Mouse (Mus musculus) right cerebral cortex, postnatal 10 days (tissue): ENCODE measurements around the gene Limk1.

Experiments used
- DNase-seq, 2 experiments: peaks; one replicate each; pipeline ENCODE4 v3.0.0; 2021; ENCODE audit warnings: low spot score in 2 of 2

Limk1 gene

GRCm38 (mm10) chr5:134688086-134688717 lies at the start of gene Limk1:
Gene Limk1 (minus strand): TSS chr5:134688598.
- no peak for DNase-seq

GRCm38 (mm10) chr5:134734920-134735319 lies 46.5 kb upstream of the Limk1 start:
- no peak for DNase-seq

GRCm38 (mm10) chr5:134734072-134734471 lies 45.7 kb upstream of the Limk1 start:
- no peak for DNase-seq

- DNase-seq, result no peak
These were observed 44.8 kb upstream of the Limk1 start for GRCm38 (mm10) chr5:134733241-134733640.

DNA sequence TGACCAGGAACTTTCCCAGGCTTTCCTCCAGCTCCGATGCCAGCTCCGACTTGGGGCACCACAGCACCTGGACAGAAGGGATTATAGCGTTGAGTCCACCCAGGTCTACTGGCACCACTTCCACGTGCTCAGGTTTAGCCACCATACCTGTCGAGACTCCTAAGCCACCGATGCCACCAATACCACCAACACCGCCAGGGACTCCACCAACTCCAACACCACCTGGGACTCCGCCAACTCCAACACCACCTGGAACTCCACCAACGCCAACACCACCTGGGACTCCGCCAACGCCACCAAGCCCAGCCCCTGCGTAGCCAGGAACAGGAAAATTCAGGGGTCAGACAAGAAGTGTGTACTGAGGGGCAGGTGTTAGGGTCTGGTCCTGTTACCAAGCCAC lies 40.7 kb upstream of the Limk1 start:
- no peak for DNase-seq

DNA sequence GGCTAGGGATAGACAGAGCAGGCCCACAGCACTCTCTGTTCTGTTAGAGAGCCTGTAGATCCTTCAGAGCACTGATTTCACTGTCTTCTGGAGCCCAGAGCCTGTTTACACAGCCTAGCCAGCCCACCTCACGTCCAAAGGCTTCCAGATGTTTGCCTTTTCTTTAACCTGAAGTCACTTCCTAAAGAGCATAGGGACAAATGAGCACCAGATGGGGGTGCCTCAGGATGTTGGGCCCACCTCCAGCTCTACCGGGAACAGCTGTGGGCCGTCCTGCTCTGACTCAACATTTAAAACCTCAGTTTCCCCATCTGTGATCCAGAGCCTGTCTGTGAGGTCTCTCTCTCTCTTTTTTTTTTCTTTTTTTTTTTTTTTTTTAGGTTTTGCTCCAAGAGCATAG lies 40.1 kb upstream of the Limk1 start:
- DNase-seq, result no peak

GRCm38 (mm10) chr5:134727001-134727639 lies 38.7 kb upstream of the Limk1 start:
- no peak for DNase-seq

DNA sequence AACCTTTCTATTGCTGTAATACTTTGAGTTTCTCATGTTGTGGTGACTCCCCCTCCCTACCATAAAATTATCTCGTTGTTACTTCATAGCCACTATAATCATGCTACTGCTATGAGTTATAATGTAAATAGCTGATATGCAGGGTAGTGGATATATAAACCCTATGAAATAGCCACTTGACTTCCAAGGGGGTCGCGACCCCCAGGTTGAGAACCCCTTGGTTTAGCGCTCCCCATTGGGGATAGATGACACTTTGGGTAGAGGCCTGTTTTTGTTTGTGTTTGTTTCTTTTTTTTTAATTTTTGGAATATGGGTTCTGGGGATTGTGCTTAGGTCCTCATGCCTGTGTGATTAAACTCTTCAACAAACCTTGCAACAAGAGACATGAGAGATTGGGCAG lies 36.9 kb upstream of the Limk1 start:
- no peak for DNase-seq

GRCm38 (mm10) chr5:134720058-134720457 lies 31.7 kb upstream of the Limk1 start:
- DNase-seq, result no peak

- no peak for DNase-seq
These were observed 22.7 kb upstream of the Limk1 start for GRCm38 (mm10) chr5:134711076-134711475.

DNA sequence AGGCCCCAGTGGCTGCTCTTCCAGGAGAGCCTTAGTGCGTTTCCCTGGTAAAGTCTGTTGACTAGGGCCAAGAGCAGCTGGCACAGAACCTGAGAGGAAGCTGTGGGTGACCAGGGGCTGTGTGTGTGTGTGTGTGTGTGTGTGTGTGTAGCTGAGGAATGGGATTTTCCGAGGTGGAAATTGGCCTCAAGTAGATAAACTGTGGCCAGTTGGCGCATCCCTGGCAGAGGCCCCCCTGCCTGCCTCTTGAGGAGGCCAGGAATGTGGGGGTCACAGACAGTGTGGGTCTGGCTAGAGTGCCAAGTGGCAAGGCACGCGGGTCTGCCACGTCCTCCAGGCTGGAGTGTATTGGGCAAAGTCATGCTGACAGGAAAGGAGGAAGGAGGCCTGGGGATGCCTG lies 20.9 kb upstream of the Limk1 start:
- DNase-seq, result peak in 1 of 2 experiments; percentile 34

- DNase-seq, result peak; percentile 53 to 71
These were observed 15.8 kb upstream of the Limk1 start for GRCm38 (mm10) chr5:134704157-134704556.

DNA sequence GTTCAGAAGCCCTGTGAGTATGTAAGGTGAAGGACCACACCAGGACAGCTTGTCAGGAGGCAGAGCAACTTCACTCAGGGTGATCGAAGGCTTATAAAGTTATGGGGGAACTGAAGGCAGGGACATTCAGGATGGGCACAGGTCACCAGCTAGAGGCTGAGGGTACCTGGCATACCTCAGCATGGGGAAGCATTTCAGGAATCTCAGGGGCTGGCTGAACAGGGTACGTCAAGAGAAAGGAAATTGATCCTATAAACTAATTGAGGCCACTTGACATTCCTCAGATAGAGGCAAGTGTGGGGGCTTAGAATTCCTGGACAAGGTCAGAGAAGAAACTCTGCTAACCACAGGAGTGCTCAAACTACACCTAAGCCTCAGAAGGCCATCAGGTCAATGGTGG lies 7.1 kb upstream of the Limk1 start:
- no peak for DNase-seq

DNA sequence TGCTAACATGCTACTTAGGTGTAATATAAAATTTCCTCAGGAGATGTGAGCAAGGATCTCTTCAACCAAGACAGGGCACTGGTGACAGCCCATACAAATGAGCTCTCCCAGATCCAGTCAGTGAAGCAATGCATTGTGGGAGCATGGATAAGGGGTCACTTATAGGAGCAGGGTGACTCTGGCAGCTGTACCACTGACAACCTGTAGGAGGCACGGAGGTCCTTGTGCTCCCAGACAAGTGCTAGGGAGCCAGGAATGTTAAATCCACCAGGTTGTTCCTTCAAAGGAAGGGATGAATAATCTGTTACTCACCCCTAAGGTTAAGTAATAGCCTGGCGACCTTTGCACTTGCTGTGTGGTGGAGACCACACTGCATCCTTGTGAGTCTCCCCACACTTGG lies 6.7 kb upstream of the Limk1 start:
- no peak for DNase-seq

GRCm38 (mm10) chr5:134692704-134693103 lies 4.3 kb upstream of the Limk1 start:
- no peak for DNase-seq

GRCm38 (mm10) chr5:134688718-134689284 lies 403 bp upstream of the Limk1 start:
- peak; percentile 99 for DNase-seq

- DNase-seq, result no peak
These were observed 1.2 kb downstream of the Limk1 start for GRCm38 (mm10) chr5:134687187-134687586.

DNA sequence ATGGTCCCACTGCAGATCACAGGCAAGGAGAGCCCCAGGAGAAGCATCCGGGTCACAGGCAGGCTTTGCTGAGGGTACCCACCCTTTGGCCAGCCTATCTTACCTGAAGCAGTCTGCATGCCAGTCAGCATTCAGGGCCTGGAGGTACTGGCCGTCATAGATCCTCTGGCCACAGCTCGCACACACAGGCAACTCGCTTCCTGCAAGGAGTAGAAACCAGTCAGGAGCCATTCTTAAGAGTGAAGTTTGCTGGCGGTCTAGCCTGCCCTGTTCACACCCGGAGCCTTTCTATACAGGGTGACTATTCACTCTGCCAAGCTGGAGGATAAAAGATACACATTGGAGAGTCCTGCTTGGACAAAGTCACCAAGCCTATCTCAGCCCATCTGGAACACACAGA lies 1.9 kb downstream of the Limk1 start:
- no peak for DNase-seq

- no peak for DNase-seq
These were observed 4.0 kb downstream of the Limk1 start for GRCm38 (mm10) chr5:134684398-134684797.

- DNase-seq, result no peak
These were observed 4.6 kb downstream of the Limk1 start for GRCm38 (mm10) chr5:134683813-134684212.

GRCm38 (mm10) chr5:134680238-134680637 lies 8.2 kb downstream of the Limk1 start:
- no peak for DNase-seq

GRCm38 (mm10) chr5:134678827-134679546 lies 9.4 kb downstream of the Limk1 start:
- DNase-seq, result no peak

DNA sequence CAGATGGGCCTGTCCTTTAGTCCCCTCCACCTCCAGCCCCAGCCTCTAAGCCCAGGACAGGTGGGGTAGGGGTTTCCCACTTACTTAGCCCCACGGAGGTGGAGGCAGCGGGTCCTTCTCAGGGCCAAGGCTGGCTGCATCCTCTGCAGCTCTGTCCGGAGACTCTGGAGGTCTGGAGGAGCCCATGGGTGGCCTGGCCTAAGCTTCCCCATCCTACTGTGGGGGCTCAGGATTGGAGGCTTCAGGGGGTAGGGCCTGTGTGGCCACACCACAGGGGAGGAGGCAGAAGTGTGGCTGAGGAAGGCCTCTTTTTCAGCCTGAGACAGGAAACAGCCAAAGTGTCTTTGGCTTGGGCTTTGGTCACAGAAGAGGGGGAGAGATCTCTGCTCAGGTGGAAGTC lies 10.4 kb downstream of the Limk1 start:
- no peak for DNase-seq
